Mouse (Mus musculus): ENCODE measurements around the gene Col5a1.

The Col5a1 gene

GRCm38 (mm10) chr2:27973840-27974239 lies 87.6 kb downstream of the Col5a1 start:
- DNase-seq (ENCODE audit: low spot score) = peak; percentile 86

GRCm38 (mm10) chr2:27975786-27976185 lies 89.6 kb downstream of the Col5a1 start:
- no peak for DNase-seq (ENCODE audit: low spot score)

GRCm38 (mm10) chr2:27976512-27976911 lies 90.3 kb downstream of the Col5a1 start:
- DNase-seq (ENCODE audit: low spot score) = no peak

- no peak for DNase-seq (ENCODE audit: low spot score)
Observed at GRCm38 (mm10) chr2:27981066-27981465, 94.8 kb downstream of the Col5a1 start.

GRCm38 (mm10) chr2:27981621-27982535 lies 95.7 kb downstream of the Col5a1 start:
- no peak for DNase-seq (ENCODE audit: low spot score)

- DNase-seq (ENCODE audit: low spot score) = no peak
Observed at GRCm38 (mm10) chr2:27983093-27983492, 96.9 kb downstream of the Col5a1 start.

GRCm38 (mm10) chr2:27983884-27984283 lies 97.7 kb downstream of the Col5a1 start:
- peak; percentile 68 for DNase-seq (ENCODE audit: low spot score)

- no peak for DNase-seq (ENCODE audit: low spot score)
Observed at GRCm38 (mm10) chr2:27986751-27987150, 100.5 kb downstream of the Col5a1 start.

GRCm38 (mm10) chr2:27990430-27991211 lies 104.4 kb downstream of the Col5a1 start:
- no peak for DNase-seq (ENCODE audit: low spot score)

GRCm38 (mm10) chr2:27993416-27993815 lies 107.2 kb downstream of the Col5a1 start:
- no peak for DNase-seq (ENCODE audit: low spot score)

- DNase-seq (ENCODE audit: low spot score) = no peak
Observed at GRCm38 (mm10) chr2:27999996-28000583, 113.9 kb downstream of the Col5a1 start.

GRCm38 (mm10) chr2:28000660-28001059 lies 114.4 kb downstream of the Col5a1 start:
- DNase-seq (ENCODE audit: low spot score) = no peak

- no peak for DNase-seq (ENCODE audit: low spot score)
Observed at GRCm38 (mm10) chr2:28001206-28001605, 115.0 kb downstream of the Col5a1 start.

- DNase-seq (ENCODE audit: low spot score) = no peak
Observed at GRCm38 (mm10) chr2:28005187-28005586, 119.0 kb downstream of the Col5a1 start.

- no peak for DNase-seq (ENCODE audit: low spot score)
Observed at GRCm38 (mm10) chr2:28008261-28008660, 122.0 kb downstream of the Col5a1 start.

GRCm38 (mm10) chr2:28012367-28012766 lies 126.1 kb downstream of the Col5a1 start:
- DNase-seq (ENCODE audit: low spot score) = no peak

- DNase-seq (ENCODE audit: low spot score) = no peak
Observed at GRCm38 (mm10) chr2:28014778-28015177, 128.6 kb downstream of the Col5a1 start.

- no peak for DNase-seq (ENCODE audit: low spot score)
Observed at GRCm38 (mm10) chr2:28024416-28024815, 138.2 kb downstream of the Col5a1 start.

- DNase-seq (ENCODE audit: low spot score) = no peak
Observed at GRCm38 (mm10) chr2:28025776-28026175, 139.6 kb downstream of the Col5a1 start.

- DNase-seq (ENCODE audit: low spot score) = no peak
Observed at GRCm38 (mm10) chr2:28031860-28032259, 145.6 kb downstream of the Col5a1 start.

GRCm38 (mm10) chr2:28032469-28032868 lies 146.2 kb downstream of the Col5a1 start:
- no peak for DNase-seq (ENCODE audit: low spot score)

- no peak for DNase-seq (ENCODE audit: low spot score)
Observed at GRCm38 (mm10) chr2:28034011-28034710, 147.9 kb downstream of the Col5a1 start.

Data from testis, postnatal 10 days (tissue).